Mouse (Mus musculus): ENCODE results near the gene C2.

C2 gene

GRCm38 (mm10) chr17:34898160-34898586 is at the start of gene C2, which contains the start of gene Ehmt2:
C2 (minus strand) TSS chr17:34898265.
Ehmt2 (plus strand) TSS chr17:34898469.
- DNase-seq (ENCODE audit: low read depth, low spot score), result peak; percentile 73
- H3K36me3 ChIP-seq (ENCODE audit: control insufficient read depth, insufficient read depth, low read length, poor library complexity, severe bottlenecking), result 0 out of 2 replicates have a peak, but pooled peaks cover 3% of the 10 kb centered on the region
- H3K27me3 ChIP-seq (ENCODE audit: control insufficient read depth, insufficient read depth, low read length, poor library complexity, severe bottlenecking), result no peaks in the 10 kb centered on the region

DNA sequence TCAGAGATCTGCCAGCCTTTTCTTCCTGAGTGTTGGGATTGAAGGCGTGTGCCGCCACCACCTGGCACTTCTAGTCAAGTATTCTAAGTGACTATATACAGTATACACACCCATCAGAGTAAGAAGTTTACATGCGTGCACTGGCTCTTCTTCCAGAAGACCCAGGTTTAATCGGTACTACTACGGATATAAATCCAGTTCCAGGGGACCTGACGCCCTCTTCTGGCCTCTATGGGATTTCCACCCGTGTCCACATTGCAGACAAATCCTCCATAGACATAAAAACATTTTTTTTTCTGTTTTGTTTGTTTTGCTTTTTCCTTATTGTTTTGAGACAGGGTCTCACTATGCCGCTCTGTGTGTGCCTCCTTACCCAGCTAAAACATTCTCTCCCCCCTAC is 49.5 kb upstream of the C2 start:
- DNase-seq (ENCODE audit: low read depth, low spot score), result peak; percentile 65
- 0 out of 2 replicates have a peak, but pooled peaks cover 2% of the 10 kb centered on the region for H3K36me3 ChIP-seq (ENCODE audit: control insufficient read depth, insufficient read depth, low read length, poor library complexity, severe bottlenecking)
- no peaks in the 10 kb centered on the region for H3K27me3 ChIP-seq (ENCODE audit: control insufficient read depth, insufficient read depth, low read length, poor library complexity, severe bottlenecking)

GRCm38 (mm10) chr17:34946486-34947140 is 48.5 kb upstream of the C2 start:
- H3K27me3 ChIP-seq (ENCODE audit: control insufficient read depth, insufficient read depth, low read length, poor library complexity, severe bottlenecking), result no peaks in the 10 kb centered on the region
- 0 out of 2 replicates have a peak, but pooled peaks cover 2% of the 10 kb centered on the region for H3K36me3 ChIP-seq (ENCODE audit: control insufficient read depth, insufficient read depth, low read length, poor library complexity, severe bottlenecking)
- DNase-seq (ENCODE audit: low read depth, low spot score), result no peak

- Histone ChIP-seq H3K27me3 (ENCODE audit: control insufficient read depth, insufficient read depth, low read length, poor library complexity, severe bottlenecking) (no peaks in the 10 kb centered on the region), H3K36me3 (ENCODE audit: control insufficient read depth, insufficient read depth, low read length, poor library complexity, severe bottlenecking) (no peaks in the 10 kb centered on the region)
- DNase-seq (ENCODE audit: low read depth, low spot score), result no peak
These were observed 46.3 kb upstream of the C2 start for GRCm38 (mm10) chr17:34944362-34944761.

DNA sequence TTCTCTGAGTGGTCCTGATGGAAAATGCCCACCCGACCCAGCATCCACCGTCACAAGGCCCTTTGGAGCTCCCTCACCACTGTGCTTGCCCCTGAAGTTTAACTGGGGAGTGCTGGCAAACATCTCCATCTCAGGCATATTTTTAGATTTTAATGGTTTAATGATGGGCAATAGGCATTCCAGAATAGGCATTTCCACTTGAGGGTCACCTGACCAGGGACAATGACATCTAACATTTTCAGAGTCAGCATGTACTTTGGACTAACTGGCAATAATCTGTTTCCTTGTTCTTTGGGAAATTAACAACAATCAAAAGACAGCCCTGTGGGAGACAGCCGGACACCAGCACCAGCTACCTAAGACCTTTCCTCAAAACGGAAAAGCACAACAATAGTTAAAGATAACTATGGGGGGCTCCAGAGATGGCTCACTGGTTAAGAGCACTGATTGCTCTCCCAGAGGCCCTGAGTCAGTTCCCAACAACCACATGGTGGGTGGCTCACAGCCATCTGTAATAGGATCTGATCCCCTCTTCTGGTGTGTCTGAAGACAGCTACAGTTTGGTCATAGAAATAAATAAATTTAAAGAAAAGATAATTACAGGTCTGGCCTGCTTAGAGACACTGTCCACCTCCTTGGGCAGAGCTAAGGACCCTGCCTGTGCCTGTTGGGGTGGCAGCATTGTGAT is 45.2 kb upstream of the C2 start:
- no peak for DNase-seq (ENCODE audit: low read depth, low spot score)
- Histone ChIP-seq H3K36me3 (ENCODE audit: control insufficient read depth, insufficient read depth, low read length, poor library complexity, severe bottlenecking) (no peaks in the 10 kb centered on the region), H3K27me3 (ENCODE audit: control insufficient read depth, insufficient read depth, low read length, poor library complexity, severe bottlenecking) (no peaks in the 10 kb centered on the region)

GRCm38 (mm10) chr17:34941344-34942041 is 43.4 kb upstream of the C2 start:
- H3K36me3 ChIP-seq (ENCODE audit: control insufficient read depth, insufficient read depth, low read length, poor library complexity, severe bottlenecking), result no peaks in the 10 kb centered on the region
- H3K27me3 ChIP-seq (ENCODE audit: control insufficient read depth, insufficient read depth, low read length, poor library complexity, severe bottlenecking), result no peaks in the 10 kb centered on the region
- no peak for DNase-seq (ENCODE audit: low read depth, low spot score)

DNA sequence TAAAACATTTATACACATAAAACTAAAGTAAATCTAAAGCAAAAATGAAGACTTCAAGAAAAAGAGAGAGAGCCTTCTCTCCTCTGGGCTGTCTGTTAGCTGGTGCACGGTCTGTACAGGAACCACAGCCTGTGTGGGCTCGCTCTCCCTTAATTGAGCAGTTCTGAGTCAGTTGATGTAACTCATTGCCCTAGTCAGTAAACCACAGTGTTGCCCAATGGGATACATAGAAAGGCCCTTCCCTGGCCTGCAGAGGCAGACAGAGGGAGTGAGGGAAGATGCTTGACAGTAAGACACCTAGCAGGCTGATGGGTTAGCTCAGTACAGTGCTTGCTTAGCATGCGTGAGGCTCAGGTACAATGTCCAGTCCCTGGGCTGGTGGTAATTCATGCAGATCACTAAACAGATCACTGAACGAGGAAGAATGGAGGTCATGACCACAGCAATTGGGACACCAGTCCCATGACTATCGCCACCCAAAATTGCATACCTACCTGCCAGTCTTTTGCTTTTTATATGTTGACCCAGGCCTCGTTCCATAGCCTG is 40.0 kb upstream of the C2 start:
- DNase-seq (ENCODE audit: low read depth, low spot score), result no peak
- Histone ChIP-seq H3K36me3 (ENCODE audit: control insufficient read depth, insufficient read depth, low read length, poor library complexity, severe bottlenecking) (peaks cover 13% of the 10 kb centered on the region), H3K27me3 (ENCODE audit: control insufficient read depth, insufficient read depth, low read length, poor library complexity, severe bottlenecking) (no peaks in the 10 kb centered on the region)

- H3K27me3 ChIP-seq (ENCODE audit: control insufficient read depth, insufficient read depth, low read length, poor library complexity, severe bottlenecking), result no peaks in the 10 kb centered on the region
- no peak for DNase-seq (ENCODE audit: low read depth, low spot score)
These were observed 36.8 kb upstream of the C2 start for GRCm38 (mm10) chr17:34934830-34935229.

GRCm38 (mm10) chr17:34934031-34934430 is 36.0 kb upstream of the C2 start:
- DNase-seq (ENCODE audit: low read depth, low spot score), result no peak
- H3K36me3 ChIP-seq (ENCODE audit: control insufficient read depth, insufficient read depth, low read length, poor library complexity, severe bottlenecking), result peaks cover 13% of the 10 kb centered on the region
- no peaks in the 10 kb centered on the region for H3K27me3 ChIP-seq (ENCODE audit: control insufficient read depth, insufficient read depth, low read length, poor library complexity, severe bottlenecking)

More at GRCm38 (mm10) chr17:34934830-34935229, 36.8 kb upstream of the C2 start:
- H3K36me3 ChIP-seq (ENCODE audit: control insufficient read depth, insufficient read depth, low read length, poor library complexity, severe bottlenecking), result peaks cover 13% of the 10 kb centered on the region

- H3K27me3 ChIP-seq (ENCODE audit: control insufficient read depth, insufficient read depth, low read length, poor library complexity, severe bottlenecking), result no peaks in the 10 kb centered on the region
- peaks cover 13% of the 10 kb centered on the region for H3K36me3 ChIP-seq (ENCODE audit: control insufficient read depth, insufficient read depth, low read length, poor library complexity, severe bottlenecking)
- peak; percentile 86 for DNase-seq (ENCODE audit: low read depth, low spot score)
These were observed 34.2 kb upstream of the C2 start for GRCm38 (mm10) chr17:34932287-34932686.

GRCm38 (mm10) chr17:34931735-34932098 is 33.7 kb upstream of the C2 start:
- Histone ChIP-seq H3K36me3 (ENCODE audit: control insufficient read depth, insufficient read depth, low read length, poor library complexity, severe bottlenecking) (peaks cover 13% of the 10 kb centered on the region), H3K27me3 (ENCODE audit: control insufficient read depth, insufficient read depth, low read length, poor library complexity, severe bottlenecking) (no peaks in the 10 kb centered on the region)
- DNase-seq (ENCODE audit: low read depth, low spot score), result peak; percentile 57

- DNase-seq (ENCODE audit: low read depth, low spot score), result peak; percentile 98
- Histone ChIP-seq H3K27me3 (ENCODE audit: control insufficient read depth, insufficient read depth, low read length, poor library complexity, severe bottlenecking) (no peaks in the 10 kb centered on the region), H3K36me3 (ENCODE audit: control insufficient read depth, insufficient read depth, low read length, poor library complexity, severe bottlenecking) (peaks cover 13% of the 10 kb centered on the region)
These were observed 33.1 kb upstream of the C2 start, which contains the start of gene Neu1 for GRCm38 (mm10) chr17:34931061-34931734. Neu1 (plus strand) TSS chr17:34931253.

DNA sequence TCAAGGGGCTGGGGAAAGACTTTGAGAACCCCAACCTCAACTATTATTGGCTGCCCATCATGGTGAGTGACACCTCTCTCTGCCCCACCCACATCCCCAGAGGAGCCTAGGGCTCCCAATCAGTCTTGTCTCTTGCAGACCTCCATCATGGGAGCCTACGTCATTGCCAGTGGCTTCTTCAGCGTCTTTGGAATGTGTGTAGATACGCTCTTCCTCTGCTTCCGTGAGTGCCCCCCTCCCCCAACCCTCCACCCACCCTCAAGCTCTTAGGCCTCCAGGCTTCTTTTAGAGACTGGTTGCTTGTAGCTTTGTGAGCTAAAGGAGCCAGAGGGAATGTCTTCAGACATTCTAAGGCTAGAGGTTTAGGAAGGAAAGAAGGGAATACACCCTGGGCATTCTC is 30.8 kb upstream of the C2 start:
- DNase-seq (ENCODE audit: low read depth, low spot score), result no peak
- Histone ChIP-seq H3K36me3 (ENCODE audit: control insufficient read depth, insufficient read depth, low read length, poor library complexity, severe bottlenecking) (0 out of 2 replicates have a peak, but pooled peaks cover 2% of the 10 kb centered on the region), H3K27me3 (ENCODE audit: control insufficient read depth, insufficient read depth, low read length, poor library complexity, severe bottlenecking) (no peaks in the 10 kb centered on the region)

DNA sequence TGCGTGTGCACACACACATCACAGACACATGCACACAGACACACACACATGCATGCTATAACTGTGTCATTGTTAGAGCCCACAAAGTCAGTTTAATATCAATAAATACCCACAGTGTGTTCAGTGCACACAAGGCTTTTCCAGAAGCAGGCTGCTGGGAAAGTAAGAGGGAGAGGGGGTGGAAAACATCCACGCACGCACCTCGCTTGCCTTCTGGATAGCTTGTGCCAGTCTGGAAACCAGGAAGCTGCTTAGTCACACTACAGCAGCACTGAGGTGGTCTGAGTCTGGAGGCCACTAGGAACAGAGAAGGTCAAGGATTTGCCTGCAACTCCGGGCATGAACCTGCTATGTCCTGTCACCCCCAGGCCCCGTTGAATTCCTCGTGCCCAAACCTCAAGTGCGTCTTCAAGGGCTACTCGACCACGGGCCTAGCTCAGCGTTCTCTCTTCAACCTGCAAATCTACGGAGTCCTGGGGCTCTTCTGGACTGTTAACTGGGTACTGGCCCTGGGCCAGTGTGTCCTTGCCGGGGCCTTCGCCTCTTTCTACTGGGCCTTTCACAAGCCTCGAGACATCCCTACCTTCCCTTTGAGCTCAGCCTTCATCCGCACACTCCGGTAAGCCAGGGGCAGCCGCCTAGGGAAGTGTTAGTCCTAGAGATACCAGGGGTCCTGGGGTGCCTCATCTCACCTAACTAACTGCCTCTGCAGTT is 29.4 kb upstream of the C2 start:
- Histone ChIP-seq H3K36me3 (ENCODE audit: control insufficient read depth, insufficient read depth, low read length, poor library complexity, severe bottlenecking) (no peaks in the 10 kb centered on the region), H3K27me3 (ENCODE audit: control insufficient read depth, insufficient read depth, low read length, poor library complexity, severe bottlenecking) (no peaks in the 10 kb centered on the region)
- DNase-seq (ENCODE audit: low read depth, low spot score), result no peak
